Mouse (Mus musculus) stomach, embryonic 16.5 days (tissue): ENCODE results near the gene Tnfrsf11a. TPM values are rescaled to one million over a fixed set of nuclear protein-coding genes. Genes with fewer than 3 reads are reported as not detected.

Source experiments
- ATAC-seq: fragments of 200-750 bp; cut with Nextera tagmentation; 2 replicates; pipeline ENCODE4 v1.8.0; 2017; ENCODE audit warnings: moderate number of reproducible peaks, moderate TSS enrichment; ENCODE audit not compliant: insufficient read depth, low FRiP score
- H3K27ac ChIP-seq: fragments of 300-500 bp; sonication (generic); 2 replicates; pipeline ENCODE4 v1.5.1; 2014; ENCODE audit warnings: low read length
- H3K27me3 ChIP-seq: fragments of 300-500 bp; sonication (generic); 2 replicates; pipeline ENCODE4 v1.6.1; 2014; ENCODE audit warnings: low read length, control low read depth, mixed read lengths; ENCODE audit not compliant: control insufficient read depth, insufficient read depth
- H3K36me3 ChIP-seq: fragments of 300-500 bp; sonication (generic); 2 replicates; pipeline ENCODE4 v1.6.1; 2014; ENCODE audit warnings: low read length; ENCODE audit not compliant: control insufficient read depth, insufficient read depth
- H3K4me1 ChIP-seq: fragments of 300-500 bp; sonication (generic); 2 replicates; pipeline ENCODE4 v1.6.1; 2014; ENCODE audit warnings: low read length, control low read depth, mixed read lengths; ENCODE audit not compliant: control insufficient read depth, insufficient read depth
- H3K4me2 ChIP-seq: fragments of 300-500 bp; sonication (generic); 2 replicates; pipeline ENCODE4 v1.6.1; 2014; ENCODE audit warnings: low read depth, low read length, mixed read lengths
- H3K4me3 ChIP-seq: fragments of 300-500 bp; sonication (generic); replicated peaks from 2 replicates; pipeline ENCODE4 v1.5.1; 2014; ENCODE audit warnings: mild to moderate bottlenecking, low read length
- H3K9ac ChIP-seq: fragments of 300-500 bp; sonication (generic); 2 replicates; pipeline ENCODE4 v1.6.1; 2014; ENCODE audit warnings: low read length
- H3K9me3 ChIP-seq: fragments of 300-500 bp; sonication (generic); replicated peaks from 2 replicates; pipeline ENCODE4 v1.6.1; 2016; ENCODE audit warnings: low read length, control low read depth; ENCODE audit not compliant: control insufficient read depth
- WGBS: fragments of 180-500 bp; shearing (Covaris S2); extraction: QIAGEN DNeasy Blood & Tissue Kit; methylation state at CpG from one replicate; pipeline ENCODE4 v1.1.7; 2014; 5-methylcytosine and 5-hydroxymethylcytosine counted together
- polyA plus RNA-seq: library from polyadenylated mRNA; unstranded; fragments of >200 nt; fragmentation: Nextera tagmentation; extraction: Ambion mirVana; gene quantifications from 2 replicates; pipeline ENCODE4 v1.2.1, GENCODE M21; 2015

Gene Tnfrsf11a
- polyA plus RNA-seq, 1 experiment from 2014 or later = 1.8 TPM

DNA sequence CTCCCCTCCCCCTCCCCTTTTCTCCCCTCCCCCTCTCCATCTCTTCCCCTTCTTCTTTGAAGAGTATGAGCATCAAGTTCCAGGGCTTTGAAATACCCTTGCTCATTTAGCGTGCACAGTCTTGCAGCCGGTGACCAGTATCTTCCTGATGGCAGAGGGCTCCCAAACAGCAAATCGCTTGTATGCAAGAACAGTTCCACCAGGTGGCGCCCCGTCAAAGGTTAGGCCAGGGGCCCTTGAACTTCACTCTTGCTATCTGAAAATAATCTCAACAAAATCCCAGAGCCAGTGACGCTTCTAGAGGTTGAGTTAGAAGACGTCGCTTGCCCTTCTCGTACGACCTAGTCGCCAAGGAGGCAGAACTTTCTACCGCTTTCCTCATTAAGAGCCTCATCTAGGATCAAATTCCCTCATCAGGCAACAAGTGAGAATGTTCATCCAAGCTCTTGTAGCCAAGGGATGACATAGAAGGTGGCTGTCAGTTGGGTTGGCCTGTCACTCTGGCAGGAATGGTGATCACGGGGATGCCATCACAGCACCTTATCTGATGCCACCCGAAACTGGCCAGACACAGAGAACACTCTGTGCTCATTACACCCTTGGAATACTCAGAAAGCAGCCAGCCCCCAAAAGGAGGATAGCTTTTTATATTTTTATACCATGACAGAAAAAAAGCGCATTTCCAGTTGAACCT is 110.7 kb downstream of the Tnfrsf11a start:
- Histone ChIP-seq H3K27ac (no peak overlapping the region), H3K9me3 (no peaks in the 10 kb centered on the region), H3K36me3 (no peaks in the 10 kb centered on the region), H3K4me1 (no peaks in the 10 kb centered on the region), H3K27me3 (no peaks in the 10 kb centered on the region), H3K9ac (no peak overlapping the region), H3K4me2 (no peak overlapping the region), H3K4me3 (no peak overlapping the region)
- 35% methylated on average over 15 of the region's 15 CpGs for WGBS
- no peak for ATAC-seq

DNA sequence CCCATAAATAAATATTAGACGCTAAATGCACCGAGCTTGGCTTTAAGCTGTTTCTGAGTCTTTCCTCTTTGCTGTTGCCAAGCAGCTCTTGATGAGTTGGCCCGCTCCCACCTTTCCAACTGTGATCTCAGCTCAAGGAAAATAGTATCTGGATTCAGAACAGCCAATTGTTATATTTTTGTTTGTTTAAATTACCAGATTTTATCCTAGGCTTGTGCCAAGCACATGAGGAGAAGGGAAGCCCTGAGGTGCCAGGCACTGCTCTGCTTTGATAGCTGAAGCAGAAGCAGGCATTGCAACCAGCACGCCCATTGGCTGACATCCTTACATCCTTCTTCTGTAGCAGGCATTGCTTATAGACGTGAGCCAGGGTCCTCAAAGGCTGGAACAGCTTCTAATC is 114.5 kb downstream of the Tnfrsf11a start:
- H3K9me3 ChIP-seq = no peaks in the 10 kb centered on the region
- no peak overlapping the region for H3K4me3 ChIP-seq
- no peak overlapping the region for H3K4me2 ChIP-seq
- H3K36me3 ChIP-seq = no peaks in the 10 kb centered on the region
- H3K27me3 ChIP-seq = no peaks in the 10 kb centered on the region
- no peak for ATAC-seq
- 69% methylated on average over 5 of the region's 5 CpGs for WGBS
- H3K27ac ChIP-seq = no peak overlapping the region
- H3K9ac ChIP-seq = no peak overlapping the region
- no peaks in the 10 kb centered on the region for H3K4me1 ChIP-seq

Other genes with a start within 250 kb of the Tnfrsf11a start
- gene Pign, start 117.0 kb upstream of the Tnfrsf11a start, polyA plus RNA-seq = 13.4 and 14.1 TPM in 2 replicates
- 21.6 and 26.6 TPM in 2 replicates for gene Relch, start 116.9 kb upstream of the Tnfrsf11a start, polyA plus RNA-seq
- 2.2 and 2.6 TPM in 2 replicates for gene Zcchc2, start 209.7 kb downstream of the Tnfrsf11a start, polyA plus RNA-seq